Mouse (Mus musculus) embryo, embryonic 10 days (tissue): ENCODE measurements around the gene Cacna1a.

Source experiments
- DNase-seq: peaks from one replicate; pipeline ENCODE4 v3.0.0-alpha.2; 2015; ENCODE audit warnings: low spot score

Gene Cacna1a

GRCm38 (mm10) chr8:84637946-84638554, 249.8 kb downstream of the Cacna1a start:
- no peak for DNase-seq

DNA sequence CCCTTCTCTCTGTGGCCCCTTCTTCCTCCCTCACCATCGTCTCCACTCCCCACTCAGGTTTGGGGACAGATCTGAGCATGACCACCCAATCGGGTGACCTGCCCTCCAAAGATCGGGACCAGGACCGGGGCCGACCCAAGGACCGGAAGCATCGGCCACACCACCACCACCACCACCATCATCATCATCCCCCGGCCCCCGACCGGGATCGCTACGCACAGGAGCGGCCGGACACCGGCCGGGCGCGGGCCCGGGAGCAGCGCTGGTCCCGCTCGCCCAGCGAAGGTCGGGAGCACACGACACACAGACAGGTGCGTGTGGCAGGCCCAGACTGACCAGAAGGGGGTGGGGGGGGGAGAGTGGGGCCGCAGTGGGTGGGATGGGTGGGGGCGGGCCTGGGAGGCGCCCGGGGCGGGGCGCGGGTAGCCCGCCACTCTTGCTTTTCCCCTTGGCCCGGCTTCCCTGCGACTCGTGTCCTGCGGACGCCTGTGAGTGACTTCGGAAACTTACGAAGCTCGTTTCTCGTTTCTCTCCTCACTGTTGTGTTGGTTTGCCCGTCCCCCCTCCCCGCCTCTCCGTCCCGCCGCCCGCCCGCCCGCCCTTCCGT, 250.4 kb downstream of the Cacna1a start:
- DNase-seq = peak; percentile 55

- DNase-seq = peak; percentile 94
Measured at GRCm38 (mm10) chr8:84639162-84640009, 251.1 kb downstream of the Cacna1a start.

DNA sequence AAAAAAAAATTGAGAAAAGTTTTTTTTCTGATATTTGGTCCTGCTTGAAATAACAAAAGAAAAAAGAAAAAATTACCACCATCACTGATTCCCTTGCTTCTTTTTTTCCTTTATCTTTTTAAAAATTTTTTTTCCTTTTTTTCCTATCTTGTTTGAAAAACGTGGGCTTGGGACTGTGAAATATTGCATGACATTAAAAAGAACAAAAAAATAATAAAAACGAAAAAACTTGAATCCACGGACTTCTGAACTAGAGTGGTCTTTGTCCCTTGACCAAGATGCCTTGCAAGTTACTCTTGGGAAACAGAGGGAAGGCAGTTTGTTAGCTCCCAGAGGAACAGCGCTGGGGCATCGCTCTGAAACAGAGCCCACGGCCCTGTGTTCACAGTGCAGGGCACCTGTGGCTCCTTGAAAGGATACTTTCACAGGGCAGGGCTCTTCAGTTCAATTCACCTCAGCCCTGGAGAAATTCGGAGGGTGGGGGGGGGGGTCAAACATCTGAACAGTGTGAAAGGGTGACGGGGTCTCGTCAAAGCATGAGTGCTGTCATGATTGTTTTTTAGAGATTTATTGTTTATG, 251.9 kb downstream of the Cacna1a start:
- DNase-seq = no peak

DNA sequence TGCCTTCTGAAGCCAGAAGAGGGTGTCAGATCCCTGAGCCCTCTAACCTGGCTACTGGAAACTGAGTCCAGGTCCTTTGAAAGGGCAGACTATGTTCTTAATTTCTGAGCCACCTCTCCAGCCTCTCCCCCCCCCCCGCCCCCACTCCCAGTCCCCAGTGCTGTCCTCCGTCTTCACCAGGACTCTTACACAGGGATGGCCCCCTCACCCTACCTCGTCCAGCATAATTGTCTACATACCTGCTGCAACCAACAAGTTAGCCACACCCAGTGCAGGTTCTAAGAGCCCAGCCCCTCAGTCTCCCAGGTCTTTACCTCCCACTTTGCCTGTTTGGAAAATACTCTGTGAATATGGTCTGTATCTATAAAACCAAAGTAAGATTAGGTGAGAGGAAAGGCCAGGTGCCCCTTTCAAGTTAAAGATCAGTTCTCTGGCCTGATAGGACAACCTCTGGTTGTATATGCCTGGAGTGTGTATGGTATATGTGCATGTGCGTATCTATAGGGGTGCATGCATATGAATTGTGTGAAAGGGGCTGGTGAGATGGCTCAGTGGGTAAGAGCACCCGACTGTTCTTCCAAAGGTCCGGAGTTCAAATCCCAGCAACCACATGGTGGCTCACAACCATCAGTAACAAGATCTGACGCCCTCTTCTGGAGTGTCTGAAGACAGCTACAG, 252.5 kb downstream of the Cacna1a start:
- DNase-seq = no peak

DNA sequence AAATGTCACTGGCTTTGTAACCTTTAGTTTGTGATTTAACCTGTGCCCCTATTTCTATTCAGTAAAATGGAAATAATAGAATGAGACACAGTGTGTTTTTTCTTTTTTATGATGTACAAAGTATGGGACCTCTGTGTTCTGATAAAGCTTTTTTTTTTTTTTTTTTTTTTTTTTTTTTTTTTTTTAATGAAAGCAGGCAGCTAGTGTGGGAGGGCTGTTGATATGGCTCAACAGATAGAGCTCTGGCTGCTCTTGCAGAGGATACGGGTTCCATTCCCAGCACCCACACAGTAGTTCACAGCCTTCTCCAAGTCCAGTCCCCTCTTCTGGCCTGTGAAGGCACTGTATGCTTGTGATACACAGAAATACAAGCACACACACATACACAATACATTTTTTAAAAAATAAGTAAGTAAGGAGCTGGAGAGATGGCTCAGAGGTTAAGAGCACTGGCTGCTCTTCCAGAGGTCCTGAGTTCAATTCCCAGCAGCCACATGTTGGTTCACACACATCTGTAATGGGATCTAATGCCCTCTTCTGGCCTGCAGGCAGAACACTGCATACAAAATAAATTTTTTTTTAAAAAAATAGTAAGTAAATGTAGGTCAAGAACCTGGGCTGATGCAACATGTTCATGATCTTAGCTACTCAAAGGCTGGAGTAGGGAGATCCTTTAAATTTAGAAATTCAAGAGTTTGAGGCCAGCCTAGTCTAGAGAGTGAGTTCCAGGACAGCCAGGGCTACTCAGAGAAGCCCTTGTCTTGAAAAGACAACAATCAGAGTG, 253.5 kb downstream of the Cacna1a start:
- DNase-seq = no peak

DNA sequence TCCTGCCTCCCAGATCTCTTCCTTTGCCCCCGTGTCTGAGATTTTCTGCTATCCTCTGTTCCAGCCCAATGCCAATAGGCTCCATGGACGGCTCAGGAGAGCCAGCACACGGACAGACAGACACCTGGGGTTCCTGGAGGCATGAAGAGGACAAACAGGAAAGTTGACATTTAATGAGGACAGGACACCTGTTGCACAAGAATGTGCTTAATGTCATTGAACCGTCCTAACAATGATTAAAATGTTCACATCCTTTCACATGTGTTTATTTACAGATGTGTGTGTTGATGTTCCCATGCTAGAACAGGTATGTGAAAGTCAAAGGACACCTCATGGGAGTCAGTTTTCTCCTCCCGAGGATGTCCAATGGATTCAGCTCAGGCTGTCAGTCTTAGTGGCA, 254.8 kb downstream of the Cacna1a start:
- no peak for DNase-seq

GRCm38 (mm10) chr8:84646800-84647199, 258.6 kb downstream of the Cacna1a start:
- DNase-seq = peak; percentile 58

DNA sequence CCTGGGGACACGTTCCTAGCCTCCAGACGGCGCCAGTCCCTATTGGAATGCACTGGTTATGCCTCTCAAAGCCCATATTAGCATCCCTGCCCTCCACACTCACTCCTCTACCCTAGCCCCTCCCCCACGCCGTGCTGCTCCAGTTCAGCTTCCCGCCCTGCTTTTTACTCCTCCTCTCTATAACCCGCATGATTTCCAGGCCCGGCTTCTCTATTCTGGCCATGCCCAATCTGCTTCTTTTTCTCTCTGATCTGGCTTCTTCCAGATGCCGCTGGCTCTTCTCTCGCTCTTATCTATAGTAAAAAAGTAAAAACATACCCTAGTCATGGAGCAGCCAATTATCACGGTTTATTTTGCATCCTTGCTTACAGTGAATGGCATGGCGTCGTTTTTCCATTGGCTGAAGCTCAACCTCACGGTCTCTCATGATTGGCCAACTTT, 259.2 kb downstream of the Cacna1a start:
- DNase-seq = peak; percentile 91

DNA sequence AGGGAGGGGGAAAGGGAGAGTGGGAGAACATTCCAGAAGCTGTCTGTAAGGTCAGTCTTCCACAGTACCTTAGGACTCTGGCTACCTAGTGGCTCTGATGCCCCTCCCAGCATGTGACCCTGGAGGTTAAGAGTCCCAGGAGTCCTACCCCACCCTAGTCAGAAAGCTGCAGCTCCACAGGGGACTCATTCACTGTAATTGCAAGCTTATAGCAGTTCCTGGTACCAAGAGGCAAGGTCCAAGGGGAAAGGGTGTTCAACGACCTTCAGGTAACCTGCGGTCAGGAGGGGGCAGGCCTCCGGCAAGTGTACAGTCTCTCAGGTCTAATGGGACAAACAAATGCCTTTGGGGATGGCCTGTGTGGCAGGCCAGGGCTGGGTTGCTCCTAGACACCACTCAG, 262.0 kb downstream of the Cacna1a start:
- DNase-seq = no peak

GRCm38 (mm10) chr8:84653092-84653631, 264.9 kb downstream of the Cacna1a start:
- no peak for DNase-seq

- DNase-seq = peak; percentile 55
Measured at GRCm38 (mm10) chr8:84654597-84654996, 266.4 kb downstream of the Cacna1a start.

DNA sequence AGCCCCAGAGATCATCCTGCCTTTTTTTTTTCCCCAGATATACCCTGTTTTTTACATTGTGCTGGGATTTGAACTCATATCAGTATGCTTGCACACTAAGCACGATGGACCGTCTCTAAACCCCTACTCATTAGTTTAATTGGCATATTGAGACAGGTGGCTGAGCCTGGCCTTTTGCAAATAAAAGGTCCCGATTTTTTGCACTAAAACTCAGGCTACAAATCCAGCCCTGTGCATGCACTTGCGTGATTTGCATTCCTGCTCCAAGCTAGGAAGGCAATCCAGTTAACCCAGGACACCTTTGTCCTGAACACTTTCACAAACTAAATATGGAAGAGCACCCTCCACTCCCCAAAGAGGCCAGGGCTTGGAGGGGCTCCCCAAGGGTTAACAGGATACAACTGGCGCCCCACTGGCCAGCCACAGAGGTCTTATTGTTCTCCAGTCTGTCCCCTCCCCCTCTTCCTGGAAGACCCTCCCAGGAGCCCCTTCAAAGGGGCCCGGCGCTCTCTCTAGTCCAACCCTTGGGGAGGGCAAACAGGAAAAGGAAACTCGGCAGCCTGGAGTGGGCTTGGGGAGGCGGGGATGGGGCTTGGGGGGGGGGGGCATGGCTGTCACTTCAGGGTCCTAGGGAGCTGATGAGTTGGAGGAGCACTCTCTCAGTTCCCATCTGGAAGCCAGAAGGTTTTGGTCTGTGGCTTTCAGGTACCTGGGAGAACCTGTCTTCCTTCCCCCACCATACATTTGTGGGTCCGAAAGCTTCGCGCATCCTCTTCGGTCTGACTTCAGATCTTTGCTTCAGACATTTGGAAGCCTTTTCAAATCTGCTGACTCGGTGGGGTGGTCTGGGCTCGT, 267.3 kb downstream of the Cacna1a start:
- peak; percentile 88 for DNase-seq

DNA sequence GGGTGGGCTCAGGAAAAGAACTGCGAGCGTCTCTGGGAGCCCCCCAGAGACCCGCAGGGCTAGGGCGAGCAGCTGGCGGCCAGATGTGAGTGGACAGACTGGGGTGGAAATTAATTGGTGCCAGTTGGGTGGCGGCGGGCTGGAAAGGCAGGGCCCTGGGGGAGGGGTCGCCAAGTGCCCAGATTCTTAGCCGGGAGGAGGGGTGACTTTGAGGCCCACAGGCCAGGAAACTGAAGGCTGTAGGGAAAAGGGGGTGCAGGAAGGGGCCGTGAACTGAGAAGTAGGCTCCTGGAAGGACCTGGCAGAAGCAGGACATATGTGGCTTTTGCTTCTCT, 267.9 kb downstream of the Cacna1a start:
- DNase-seq = peak; percentile 86

- peak; percentile 93 for DNase-seq
Measured at GRCm38 (mm10) chr8:84656641-84657126, 268.4 kb downstream of the Cacna1a start.

- no peak for DNase-seq
Measured at GRCm38 (mm10) chr8:84657203-84657602, 269.0 kb downstream of the Cacna1a start.

DNA sequence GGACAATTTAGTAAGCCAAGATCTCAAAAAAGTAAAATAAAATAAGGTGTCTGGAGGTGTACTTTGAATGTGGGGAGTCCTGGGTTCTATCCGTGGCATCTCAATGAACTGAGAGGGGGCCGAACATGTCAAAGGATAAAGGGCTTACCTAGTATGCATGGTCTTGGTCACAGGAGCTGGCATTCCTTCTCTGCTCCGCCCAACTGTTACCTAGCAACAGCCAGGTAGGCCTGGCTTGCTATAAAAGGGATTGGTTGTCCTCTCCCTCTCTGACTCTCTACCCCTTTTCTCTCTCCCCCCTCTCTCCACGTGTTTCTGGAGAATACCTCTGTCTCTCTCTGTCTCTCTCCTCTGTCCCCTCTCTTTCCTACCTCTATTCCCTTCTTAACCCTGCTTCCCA, 269.4 kb downstream of the Cacna1a start:
- no peak for DNase-seq

DNA sequence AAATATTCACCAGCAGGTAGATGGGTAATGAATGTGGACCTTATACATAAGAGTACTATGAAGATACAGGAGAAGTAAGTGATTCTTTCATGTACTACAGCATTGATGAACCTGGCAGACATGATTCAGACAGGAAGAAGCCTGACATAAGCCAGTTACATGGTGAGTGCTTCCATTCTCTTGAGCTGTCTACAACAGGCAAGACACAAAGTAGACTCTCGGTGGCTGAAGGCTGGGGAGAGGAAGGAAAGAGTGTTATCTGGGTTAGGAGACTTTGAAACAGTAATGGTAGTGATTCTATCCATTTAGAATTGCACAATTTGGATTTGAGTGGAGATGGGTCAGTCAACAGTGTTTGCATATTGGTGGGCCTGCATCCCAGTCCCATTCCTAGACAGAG, 270.7 kb downstream of the Cacna1a start:
- no peak for DNase-seq

DNA sequence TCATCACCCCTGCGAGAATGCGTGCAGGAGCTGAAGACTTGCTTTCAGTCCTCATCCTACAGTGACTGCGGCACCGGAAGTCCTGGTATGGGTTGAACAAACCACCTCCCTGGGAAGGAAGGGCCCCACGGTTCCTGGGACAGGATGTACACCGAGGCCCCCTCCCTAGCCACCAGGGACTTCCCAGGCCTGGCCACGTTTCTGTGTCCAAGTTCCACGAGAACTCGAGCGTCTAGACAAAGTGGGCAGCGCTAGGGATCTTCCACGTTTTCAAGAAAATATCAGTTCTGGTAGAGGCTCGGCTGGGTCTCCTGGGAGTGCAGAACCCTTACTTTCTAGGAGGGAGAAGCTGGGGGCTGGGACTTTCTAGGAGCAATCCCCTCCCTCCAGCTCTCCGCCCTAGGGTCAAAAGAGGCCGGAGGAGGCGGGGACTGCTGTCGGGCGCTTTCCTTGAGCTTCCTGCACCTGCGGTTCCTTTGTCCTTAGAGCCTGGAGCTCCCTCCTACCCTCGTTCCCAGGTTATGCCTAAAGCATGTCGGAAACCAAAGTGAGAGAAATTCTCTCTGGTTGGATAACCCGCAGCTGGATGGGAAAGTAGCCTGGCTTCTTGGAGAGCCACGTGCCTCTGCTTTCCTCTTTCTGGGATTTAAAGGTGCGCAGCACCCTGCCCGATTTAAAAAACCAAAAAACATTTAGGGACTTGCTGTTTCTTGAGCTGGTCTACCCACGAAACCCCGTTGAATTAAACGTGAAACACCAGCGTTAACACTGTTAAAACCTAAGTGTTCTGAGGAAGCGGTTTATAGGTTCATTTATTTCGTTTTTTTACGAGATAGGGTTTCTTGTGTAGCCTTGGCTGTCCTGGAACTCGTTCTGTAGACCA, 271.9 kb downstream of the Cacna1a start:
- DNase-seq = peak; percentile 83
